Mouse (Mus musculus) testis, adult 2 months (tissue): ENCODE measurements at regions not wholly inside any gene's neighbourhood (a gene's known extent, or its start where the extent isn't known, plus 50 kb on each side); places are given as distances from the start of the nearest gene placed in this dataset.

ENCODE experiments used
- CTCF ChIP-seq: fragments of 200-500 bp; IDR thresholded peaks from 2 replicates; pipeline ENCODE4 v1.5.1; 2012; ENCODE audit warnings: low read depth, mild to moderate bottlenecking, inconsistent platforms, low read length, moderate library complexity; ENCODE audit not compliant: control insufficient read depth, insufficient read depth, insufficient replicate concordance
- POLR2A ChIP-seq: fragments of 200-500 bp; IDR thresholded peaks from 2 replicates; pipeline ENCODE4 v1.6.1; 2012; ENCODE audit warnings: low read depth, mild to moderate bottlenecking, inconsistent platforms, low read length, moderate library complexity; ENCODE audit not compliant: control insufficient read depth

DNA sequence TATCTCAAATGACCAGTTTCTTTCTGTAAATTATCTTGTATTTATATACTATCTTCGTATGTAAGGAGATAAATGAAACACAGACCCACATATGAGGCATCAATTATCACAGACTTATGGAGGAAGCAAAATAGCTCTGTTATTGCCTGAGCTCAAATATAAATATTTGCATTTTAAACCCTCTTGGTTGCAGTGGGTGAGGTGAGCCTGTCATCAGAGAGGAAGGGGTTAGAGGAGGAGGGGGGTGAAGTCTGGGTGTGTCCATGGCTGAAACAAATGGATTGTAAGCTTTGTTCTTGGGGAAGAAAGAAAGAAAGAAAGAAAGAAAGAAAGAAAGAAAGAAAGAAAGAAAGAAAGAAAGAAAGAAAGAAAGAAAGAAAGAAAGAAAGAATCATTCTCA lies 265.5 kb downstream of the Meis1 start:
- TF ChIP-seq CTCF (no peak), POLR2A (no peak)
